Mouse (Mus musculus): ENCODE results near the gene Otud1. TPM values are rescaled to one million over a fixed set of nuclear protein-coding genes. Genes with fewer than 3 reads are reported as not detected.

Gene Otud1
- polyA plus RNA-seq, 1 experiment from 2014 or later, result 0.41 TPM

DNA sequence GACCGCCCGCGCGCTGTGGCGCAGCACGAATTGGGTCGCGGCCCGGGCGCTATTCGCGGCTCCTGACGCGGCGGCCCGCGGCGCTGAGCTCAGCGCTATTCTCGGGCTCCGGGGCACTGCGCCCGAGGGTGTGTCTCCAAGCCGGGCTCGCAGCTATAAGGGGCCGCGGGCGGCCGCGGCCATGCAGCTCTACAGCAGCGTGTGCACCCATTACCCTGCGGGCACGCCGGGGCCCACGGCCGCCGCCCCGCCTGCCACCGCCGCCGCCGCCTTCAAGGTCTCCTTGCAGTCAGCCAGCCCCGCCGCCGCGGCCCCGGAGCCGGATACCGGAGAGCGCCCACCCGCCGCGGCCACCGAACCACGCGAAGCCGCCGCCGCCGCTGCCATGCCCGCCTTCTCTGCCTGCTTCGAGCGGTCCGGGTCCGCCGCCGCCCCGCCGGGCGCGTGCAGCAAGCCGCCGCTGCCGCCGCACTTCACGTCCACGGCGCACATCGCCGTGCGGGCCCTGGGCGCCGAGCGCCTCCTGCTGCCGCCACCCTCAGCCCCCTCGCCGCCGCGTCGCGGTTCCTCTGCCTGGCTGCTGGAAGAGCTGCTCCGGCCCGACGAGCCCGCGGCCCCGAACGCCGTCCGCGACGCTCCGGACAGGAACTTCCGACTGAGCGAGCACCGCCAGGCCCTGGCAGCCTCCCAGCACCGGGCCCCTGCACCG lies 483 bp downstream of the Otud1 start:
- peak overlapping the region; percentile 88 for H3K27ac ChIP-seq
- peak; percentile 65 for DNase-seq (ENCODE audit: low spot score)
- peaks cover 13% of the 10 kb centered on the region; the same call in 1 of the 2 replicates for H3K4me1 ChIP-seq
- peaks cover 42% of the 10 kb centered on the region for H3K27me3 ChIP-seq (ENCODE audit: low read depth, poor library complexity, severe bottlenecking)
- H3K9me3 ChIP-seq (replicated peaks), result no peaks in the 10 kb centered on the region
- H3K36me3 ChIP-seq, result no peaks in the 10 kb centered on the region
- H3K4me3 ChIP-seq, result peak overlapping the region; percentile 74
- WGBS, result under 1% methylated on average over 103 of the region's 108 CpGs

DNA sequence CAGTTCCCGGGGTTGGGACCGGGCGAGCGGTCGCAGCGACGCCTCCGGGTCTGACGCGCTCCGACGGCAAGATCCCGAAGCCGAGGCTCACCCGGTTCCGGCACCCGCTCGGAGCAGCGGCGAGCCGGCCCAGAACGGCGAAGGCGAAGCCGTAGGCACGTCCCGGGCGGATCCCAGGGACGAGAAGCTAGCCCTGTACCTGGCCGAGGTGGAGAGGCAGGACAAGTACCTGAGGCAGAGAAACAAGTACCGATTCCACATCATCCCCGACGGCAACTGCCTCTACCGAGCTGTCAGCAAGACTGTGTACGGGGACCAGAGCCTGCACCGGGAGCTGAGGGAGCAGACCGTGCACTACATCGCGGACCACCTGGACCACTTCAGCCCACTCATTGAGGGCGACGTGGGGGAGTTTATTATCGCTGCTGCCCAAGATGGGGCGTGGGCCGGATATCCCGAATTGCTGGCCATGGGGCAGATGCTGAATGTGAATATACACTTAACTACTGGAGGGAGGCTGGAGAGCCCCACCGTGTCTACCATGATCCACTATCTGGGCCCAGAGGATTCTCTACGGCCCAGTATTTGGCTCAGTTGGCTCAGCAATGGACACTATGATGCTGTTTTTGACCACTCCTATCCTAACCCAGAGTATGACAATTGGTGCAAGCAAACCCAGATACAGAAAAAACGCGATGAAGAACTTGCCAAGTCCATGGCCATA lies 1.3 kb downstream of the Otud1 start:
- H3K27ac ChIP-seq, result peak overlapping the region; percentile 88
- peak overlapping the region; percentile 74 for H3K4me3 ChIP-seq
- 3% methylated on average over 49 of the region's 49 CpGs for WGBS
- no peak for DNase-seq (ENCODE audit: low spot score)
- H3K36me3 ChIP-seq, result no peaks in the 10 kb centered on the region
- H3K9me3 ChIP-seq (replicated peaks), result no peaks in the 10 kb centered on the region
- H3K4me1 ChIP-seq, result peaks cover 13% of the 10 kb centered on the region; the same call in 1 of the 2 replicates
- peaks cover 42% of the 10 kb centered on the region for H3K27me3 ChIP-seq (ENCODE audit: low read depth, poor library complexity, severe bottlenecking)

DNA sequence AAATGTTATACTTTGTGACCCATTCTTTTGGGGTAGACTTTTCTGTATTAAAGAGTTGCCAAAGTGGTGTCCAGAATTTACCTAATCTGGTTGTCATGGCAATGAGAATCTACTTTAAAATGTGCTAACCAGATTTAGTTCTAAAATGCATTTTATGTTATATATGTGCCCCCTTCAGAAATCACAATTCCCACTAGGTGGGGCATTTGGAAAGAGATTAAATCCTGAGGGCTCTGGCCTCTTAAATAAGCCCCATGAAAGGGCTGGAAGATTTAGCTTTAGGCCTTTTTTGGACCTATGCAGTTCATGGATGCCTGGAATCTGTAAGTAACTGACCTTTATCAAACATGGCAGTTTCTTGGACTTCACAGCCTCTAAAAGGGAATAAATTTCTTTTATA lies 3.3 kb downstream of the Otud1 start:
- H3K27me3 ChIP-seq (ENCODE audit: low read depth, poor library complexity, severe bottlenecking), result peaks cover 28% of the 10 kb centered on the region
- no peak overlapping the region for H3K27ac ChIP-seq
- H3K36me3 ChIP-seq, result no peaks in the 10 kb centered on the region
- peaks cover 20% of the 10 kb centered on the region for H3K4me1 ChIP-seq
- no peaks in the 10 kb centered on the region for H3K9me3 ChIP-seq (replicated peaks)
- no peak overlapping the region for H3K4me3 ChIP-seq
- no peak for DNase-seq (ENCODE audit: low spot score)

GRCm38 (mm10) chr2:19663146-19663848 lies 5.7 kb downstream of the Otud1 start:
- Histone ChIP-seq H3K4me3 (no peak overlapping the region), H3K36me3 (no peaks in the 10 kb centered on the region), H3K27ac (no peak overlapping the region), H3K9me3 (replicated peaks) (no peaks in the 10 kb centered on the region), H3K4me1 (peaks cover 24% of the 10 kb centered on the region), H3K27me3 (ENCODE audit: low read depth, poor library complexity, severe bottlenecking) (peaks cover 20% of the 10 kb centered on the region)
- 86% methylated on average over 4 of the region's 4 CpGs for WGBS
- no peak for DNase-seq (ENCODE audit: low spot score)

DNA sequence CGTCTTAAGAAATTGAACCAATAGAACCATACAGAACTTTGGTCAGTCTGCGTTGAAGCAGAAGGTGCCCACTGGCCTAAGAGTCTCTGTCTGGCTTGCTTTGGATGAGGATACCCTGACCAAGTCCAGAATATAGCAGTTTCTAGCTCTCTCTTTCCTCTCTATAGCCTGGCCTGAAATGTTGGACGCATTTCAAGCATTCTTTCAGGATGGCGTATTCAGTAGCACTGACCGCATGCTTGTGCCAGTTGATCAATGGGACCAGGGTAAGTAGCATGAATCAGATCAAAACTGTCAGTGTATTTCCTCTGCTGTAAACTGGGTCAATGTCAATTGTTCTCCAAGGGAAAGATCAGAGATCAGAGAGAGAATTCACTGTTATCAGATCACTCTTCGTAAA lies 6.6 kb downstream of the Otud1 start:
- H3K36me3 ChIP-seq, result no peaks in the 10 kb centered on the region
- H3K27me3 ChIP-seq (ENCODE audit: low read depth, poor library complexity, severe bottlenecking), result peaks cover 11% of the 10 kb centered on the region
- no peak for DNase-seq (ENCODE audit: low spot score)
- H3K4me3 ChIP-seq, result no peak overlapping the region
- peaks cover 16% of the 10 kb centered on the region for H3K4me1 ChIP-seq
- no peak overlapping the region for H3K27ac ChIP-seq
- 81% methylated on average over 6 of the region's 6 CpGs for WGBS
- H3K9me3 ChIP-seq (replicated peaks), result no peaks in the 10 kb centered on the region

DNA sequence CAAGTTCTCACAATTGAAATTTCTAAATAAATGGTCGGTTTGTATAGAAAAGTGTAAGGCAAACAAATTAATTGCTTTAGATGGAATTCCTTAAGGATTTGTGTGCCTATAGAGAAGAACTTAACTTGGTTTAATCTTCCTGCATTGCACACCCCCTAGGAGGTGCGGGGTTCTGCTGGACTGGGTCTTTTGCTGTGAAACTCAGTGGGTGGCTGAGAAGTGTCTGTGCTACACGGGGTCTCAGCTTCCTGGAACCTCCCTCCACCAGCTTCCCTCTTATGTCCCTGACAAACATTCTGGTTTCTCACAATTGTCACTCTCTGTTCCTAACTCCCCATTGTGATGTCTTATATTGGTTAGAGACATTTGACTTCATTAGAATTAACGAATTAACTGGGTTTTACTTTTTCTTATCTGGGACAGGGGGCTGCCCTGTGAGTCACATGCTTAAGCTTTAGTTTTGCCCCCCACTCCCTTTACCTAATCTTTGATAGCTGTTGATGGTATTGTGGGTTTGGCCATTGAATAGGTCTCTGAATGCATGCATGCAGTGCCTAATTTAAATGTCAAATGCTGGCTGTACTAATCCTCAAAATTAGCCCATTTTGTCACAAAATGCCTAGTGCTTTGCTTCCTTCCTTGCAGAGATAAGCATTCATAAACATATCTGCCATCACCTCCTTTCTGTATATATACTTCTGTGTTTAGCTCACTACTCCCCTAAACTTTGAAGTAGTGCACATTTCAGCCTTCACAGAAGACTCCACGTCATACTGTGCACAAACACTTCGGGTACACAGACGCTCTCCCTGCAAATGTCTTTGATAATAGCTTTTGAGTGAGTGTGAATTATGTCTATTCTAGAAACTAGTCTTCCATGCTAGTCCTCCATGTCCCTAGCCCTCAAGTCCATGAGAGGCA lies 7.3 kb downstream of the Otud1 start:
- peaks cover 5% of the 10 kb centered on the region for H3K27me3 ChIP-seq (ENCODE audit: low read depth, poor library complexity, severe bottlenecking)
- DNase-seq (ENCODE audit: low spot score), result no peak
- no peak overlapping the region for H3K27ac ChIP-seq
- H3K9me3 ChIP-seq (replicated peaks), result no peaks in the 10 kb centered on the region
- H3K4me1 ChIP-seq, result peaks cover 15% of the 10 kb centered on the region
- 54% methylated on average over 7 of the region's 7 CpGs for WGBS
- no peak overlapping the region for H3K4me3 ChIP-seq
- H3K36me3 ChIP-seq, result no peaks in the 10 kb centered on the region

DNA sequence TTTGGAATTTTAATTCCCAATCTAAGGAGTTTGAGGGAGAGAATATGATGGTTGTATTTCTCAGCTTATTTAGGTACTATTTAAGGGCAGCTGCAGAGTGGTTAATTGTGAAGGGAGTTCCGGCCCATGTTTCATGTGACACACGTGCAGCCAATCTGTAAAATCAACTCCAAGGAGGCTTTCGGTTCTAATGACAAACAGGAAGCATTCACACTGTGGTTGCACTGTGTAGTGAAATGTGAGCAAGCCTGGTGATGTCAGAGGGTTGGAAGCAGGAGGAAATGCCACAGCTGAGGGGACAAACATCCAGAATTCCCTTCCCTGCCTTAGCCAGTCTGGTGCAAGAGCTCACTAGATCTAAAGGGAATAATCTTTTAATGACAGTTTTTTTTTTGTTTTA lies 8.3 kb downstream of the Otud1 start:
- H3K4me3 ChIP-seq, result no peak overlapping the region
- no peaks in the 10 kb centered on the region for H3K36me3 ChIP-seq
- H3K27me3 ChIP-seq (ENCODE audit: low read depth, poor library complexity, severe bottlenecking), result no peaks in the 10 kb centered on the region
- WGBS, result 35% methylated on average over 3 of the region's 3 CpGs
- H3K4me1 ChIP-seq, result peaks cover 15% of the 10 kb centered on the region
- H3K27ac ChIP-seq, result peak overlapping the region; percentile 42; the same call in 1 of the 2 replicates
- no peaks in the 10 kb centered on the region for H3K9me3 ChIP-seq (replicated peaks)
- DNase-seq (ENCODE audit: low spot score), result no peak

DNA sequence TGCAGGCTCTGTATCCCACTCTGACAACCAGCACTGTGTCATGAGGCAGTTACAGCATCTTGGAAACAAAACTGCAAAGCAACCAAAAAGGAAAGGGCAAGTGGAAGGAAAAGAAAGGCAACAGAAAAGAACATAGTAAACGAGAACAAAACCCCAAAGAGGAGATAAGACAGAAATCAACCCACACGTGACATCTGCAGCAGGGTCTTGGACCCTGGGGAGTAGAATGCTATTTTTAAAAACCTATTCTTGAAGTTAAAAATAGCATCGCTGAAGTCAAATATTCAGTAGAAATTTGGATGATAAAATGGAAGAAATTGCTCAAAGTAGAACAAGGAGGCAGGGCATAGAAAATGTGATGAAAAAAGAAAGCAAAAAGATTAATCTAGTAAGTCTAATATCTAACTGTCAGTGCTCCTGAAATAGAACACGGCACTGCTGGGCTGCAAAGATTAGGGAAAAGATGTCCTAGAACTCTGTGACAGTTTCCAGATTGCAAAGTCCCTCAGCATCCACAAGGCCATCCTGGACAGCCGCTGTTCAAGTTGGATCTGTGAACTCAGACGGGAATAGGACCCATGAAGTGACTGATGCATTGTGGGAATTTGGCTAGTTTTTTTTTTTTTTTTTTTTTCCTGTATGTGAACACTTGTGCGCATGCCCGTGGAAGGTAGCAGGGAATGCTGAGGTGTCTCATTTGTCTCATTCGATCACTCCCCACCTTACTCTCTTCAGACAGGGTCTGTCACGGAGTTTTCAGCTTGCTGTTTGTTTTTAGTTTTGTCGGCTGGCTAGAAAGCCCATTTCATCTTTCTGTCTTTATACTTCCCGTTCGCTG lies 13.5 kb downstream of the Otud1 start:
- 88% methylated on average over 13 of the region's 13 CpGs for WGBS
- DNase-seq (ENCODE audit: low spot score), result no peak
- no peak overlapping the region for H3K27ac ChIP-seq
- no peak overlapping the region for H3K4me3 ChIP-seq
- H3K9me3 ChIP-seq (replicated peaks), result no peaks in the 10 kb centered on the region
- no peaks in the 10 kb centered on the region for H3K27me3 ChIP-seq (ENCODE audit: low read depth, poor library complexity, severe bottlenecking)
- peaks cover 14% of the 10 kb centered on the region for H3K4me1 ChIP-seq
- no peaks in the 10 kb centered on the region for H3K36me3 ChIP-seq

GRCm38 (mm10) chr2:19682997-19683396 lies 25.4 kb downstream of the Otud1 start:
- DNase-seq (ENCODE audit: low spot score), result no peak
- no peaks in the 10 kb centered on the region for H3K27me3 ChIP-seq (ENCODE audit: low read depth, poor library complexity, severe bottlenecking)
- WGBS, result 49% methylated on average over 3 of the region's 3 CpGs
- H3K4me3 ChIP-seq, result no peak overlapping the region
- H3K4me1 ChIP-seq, result peaks cover 12% of the 10 kb centered on the region; the same call in 1 of the 2 replicates
- H3K9me3 ChIP-seq (replicated peaks), result no peaks in the 10 kb centered on the region
- H3K27ac ChIP-seq, result no peak overlapping the region
- no peaks in the 10 kb centered on the region for H3K36me3 ChIP-seq

DNA sequence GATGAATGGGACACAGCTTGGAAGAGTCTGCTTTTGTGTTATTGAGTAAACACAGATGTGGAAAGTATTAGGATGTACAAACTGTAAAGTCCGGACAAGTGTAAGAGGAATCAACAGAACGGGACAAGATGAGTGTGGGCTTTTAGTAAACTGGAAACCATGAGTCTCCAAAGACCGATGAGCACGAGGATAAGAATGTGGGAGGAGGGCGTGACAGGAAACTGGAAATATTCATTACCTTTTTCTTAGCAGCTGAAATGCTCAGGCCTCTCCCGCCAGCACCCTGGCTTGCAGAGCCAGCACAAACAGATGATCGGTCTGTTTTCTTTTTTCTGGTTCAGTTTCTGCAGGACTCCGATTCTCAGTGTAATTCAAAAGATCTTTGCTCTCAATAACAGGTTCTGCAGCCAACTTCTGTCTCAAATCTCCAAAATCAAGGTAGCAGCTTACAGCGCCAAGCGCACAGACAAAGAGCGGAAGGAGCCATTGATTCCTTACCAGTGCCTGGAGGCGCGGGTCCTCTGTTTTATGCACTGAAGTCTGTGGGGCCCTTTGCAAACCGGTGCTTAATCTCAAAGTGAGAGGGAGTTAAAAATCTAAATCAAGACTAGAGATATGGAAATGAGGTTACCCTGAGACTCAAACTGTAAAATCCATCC lies 28.1 kb downstream of the Otud1 start:
- H3K27me3 ChIP-seq (ENCODE audit: low read depth, poor library complexity, severe bottlenecking), result no peaks in the 10 kb centered on the region
- H3K4me1 ChIP-seq, result peaks cover 12% of the 10 kb centered on the region; the same call in 1 of the 2 replicates
- 69% methylated on average over 14 of the region's 14 CpGs for WGBS
- no peak for DNase-seq (ENCODE audit: low spot score)
- H3K36me3 ChIP-seq, result no peaks in the 10 kb centered on the region
- no peak overlapping the region for H3K4me3 ChIP-seq
- H3K27ac ChIP-seq, result no peak overlapping the region
- no peaks in the 10 kb centered on the region for H3K9me3 ChIP-seq (replicated peaks)

DNA sequence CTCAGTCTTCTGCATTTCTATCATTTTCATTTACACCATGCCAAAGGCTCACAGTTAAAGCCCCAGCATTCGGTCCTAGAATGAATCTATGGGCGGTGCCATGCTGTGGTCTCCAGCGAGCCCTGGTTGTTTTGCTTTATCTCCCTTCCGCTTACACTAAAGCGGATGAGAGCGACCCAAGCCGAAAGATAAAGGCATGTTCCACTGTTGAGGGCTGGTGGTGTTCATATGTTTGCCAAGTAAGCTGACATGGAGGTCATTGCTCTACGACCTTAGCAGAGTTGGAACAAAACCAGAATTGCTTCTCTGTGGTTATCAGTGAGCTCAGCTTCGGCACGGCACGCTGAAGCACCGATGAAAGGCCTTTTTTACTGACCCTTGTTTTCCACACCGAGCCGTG lies 32.5 kb downstream of the Otud1 start:
- no peaks in the 10 kb centered on the region for H3K36me3 ChIP-seq
- H3K9me3 ChIP-seq (replicated peaks), result no peaks in the 10 kb centered on the region
- H3K4me1 ChIP-seq, result peaks cover 12% of the 10 kb centered on the region; the same call in 1 of the 2 replicates
- WGBS, result 90% methylated on average over 14 of the region's 14 CpGs
- no peak overlapping the region for H3K4me3 ChIP-seq
- no peak overlapping the region for H3K27ac ChIP-seq
- no peak for DNase-seq (ENCODE audit: low spot score)
- no peaks in the 10 kb centered on the region for H3K27me3 ChIP-seq (ENCODE audit: low read depth, poor library complexity, severe bottlenecking)

Measured in limb, embryonic 10.5 days (tissue).